Mouse (Mus musculus): Measurements from ENCODE around the gene Abhd14a.

The Abhd14a gene

DNA sequence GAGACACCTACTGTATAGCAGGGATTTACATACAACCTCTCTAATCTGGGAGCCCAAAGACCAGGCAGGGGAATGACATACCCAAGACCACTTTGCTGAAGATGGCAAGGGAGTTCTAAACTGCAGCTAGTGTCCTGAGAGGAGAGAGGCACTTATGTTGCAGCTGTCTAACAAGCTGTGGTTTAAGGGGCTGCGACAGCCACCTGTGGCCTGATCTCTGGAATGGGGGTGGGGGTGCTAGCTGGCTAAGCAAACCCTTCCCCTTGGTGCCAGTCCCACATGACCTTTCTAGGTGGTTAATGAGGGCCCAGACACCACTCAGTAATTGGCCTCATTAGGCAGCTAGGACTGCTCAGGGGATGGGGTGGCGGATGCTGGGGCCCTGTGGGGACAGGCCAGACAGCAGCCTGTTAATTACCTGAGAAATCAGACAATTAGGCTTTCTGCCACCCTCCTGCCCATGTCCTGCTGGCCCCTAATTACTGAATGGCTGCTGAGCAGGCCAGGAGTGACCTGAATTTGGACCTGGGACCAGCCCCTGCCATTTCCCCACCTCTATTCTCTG lies 37.3 kb downstream of the Abhd14a start:
- no peak for DNase-seq

DNA sequence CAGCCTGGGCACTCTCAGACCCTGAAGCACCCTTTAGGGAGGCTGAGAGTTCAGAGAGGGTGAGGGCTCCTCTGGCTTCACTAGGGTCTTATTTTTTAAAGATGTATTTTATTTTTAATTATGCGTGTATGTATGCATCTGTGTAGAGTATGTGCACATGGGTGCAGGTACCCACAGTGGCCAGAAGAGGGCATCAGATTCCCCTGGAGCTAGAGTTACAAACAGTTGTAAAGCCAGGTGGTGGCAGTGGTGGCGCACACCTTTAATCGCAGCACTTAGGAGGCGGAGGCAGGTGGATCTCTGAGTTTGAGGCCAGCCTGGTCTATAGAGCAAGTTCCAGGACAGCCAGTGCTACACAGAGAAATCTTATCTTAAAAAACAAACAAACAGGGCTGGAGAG lies 38.4 kb downstream of the Abhd14a start:
- no peak for DNase-seq

DNA sequence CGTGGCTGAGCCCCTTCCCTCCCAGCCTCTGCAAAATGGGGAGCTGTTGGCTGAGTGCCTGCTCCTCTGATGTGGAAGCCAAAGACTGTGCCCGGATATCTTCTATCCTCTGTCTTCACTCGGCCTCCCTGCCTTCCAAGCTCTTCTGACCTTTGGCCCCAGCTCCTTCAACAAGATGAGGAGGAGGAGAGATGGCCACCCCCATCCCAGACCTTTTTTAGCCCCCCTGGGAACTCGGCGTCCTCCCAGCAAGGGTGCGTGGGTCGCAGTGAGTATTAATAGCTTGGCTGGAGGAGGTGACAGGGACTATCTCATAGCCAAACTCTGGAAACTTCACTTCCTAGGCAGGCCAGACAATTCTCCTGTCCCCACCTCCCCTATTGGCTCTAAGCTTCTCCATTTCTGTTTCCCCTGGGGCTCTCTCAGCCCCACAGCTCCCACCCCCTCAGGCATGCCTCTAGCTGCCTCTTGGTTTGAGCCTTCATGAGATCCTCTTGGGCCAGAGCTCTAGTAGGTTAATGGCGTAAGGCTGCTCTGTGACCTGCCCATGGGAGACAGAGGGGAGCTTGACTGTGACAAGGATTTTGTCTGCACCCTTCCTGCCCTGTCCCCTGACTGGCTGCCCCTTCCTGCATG lies 40.9 kb downstream of the Abhd14a start:
- DNase-seq: no peak

DNA sequence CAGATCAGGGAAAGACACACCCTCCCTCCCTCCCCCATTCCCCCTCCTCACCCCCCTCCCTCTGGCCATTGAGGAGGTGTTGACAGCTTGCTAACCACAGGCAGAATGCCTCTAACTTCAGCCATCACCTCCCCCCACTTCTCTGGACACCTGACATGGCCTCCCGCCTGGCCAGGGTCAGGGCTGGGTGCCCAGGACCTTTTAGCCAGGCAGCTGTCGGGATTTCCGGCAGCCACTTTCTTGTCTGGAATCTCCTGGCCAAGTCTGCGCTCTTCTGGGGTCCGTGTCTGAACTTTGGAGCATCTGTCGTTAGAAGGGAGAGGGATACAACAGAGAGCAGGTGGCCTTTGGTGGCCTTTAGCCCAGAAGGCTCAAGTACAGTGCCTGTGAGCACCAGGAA lies 42.2 kb downstream of the Abhd14a start:
- DNase-seq: no peak

DNA sequence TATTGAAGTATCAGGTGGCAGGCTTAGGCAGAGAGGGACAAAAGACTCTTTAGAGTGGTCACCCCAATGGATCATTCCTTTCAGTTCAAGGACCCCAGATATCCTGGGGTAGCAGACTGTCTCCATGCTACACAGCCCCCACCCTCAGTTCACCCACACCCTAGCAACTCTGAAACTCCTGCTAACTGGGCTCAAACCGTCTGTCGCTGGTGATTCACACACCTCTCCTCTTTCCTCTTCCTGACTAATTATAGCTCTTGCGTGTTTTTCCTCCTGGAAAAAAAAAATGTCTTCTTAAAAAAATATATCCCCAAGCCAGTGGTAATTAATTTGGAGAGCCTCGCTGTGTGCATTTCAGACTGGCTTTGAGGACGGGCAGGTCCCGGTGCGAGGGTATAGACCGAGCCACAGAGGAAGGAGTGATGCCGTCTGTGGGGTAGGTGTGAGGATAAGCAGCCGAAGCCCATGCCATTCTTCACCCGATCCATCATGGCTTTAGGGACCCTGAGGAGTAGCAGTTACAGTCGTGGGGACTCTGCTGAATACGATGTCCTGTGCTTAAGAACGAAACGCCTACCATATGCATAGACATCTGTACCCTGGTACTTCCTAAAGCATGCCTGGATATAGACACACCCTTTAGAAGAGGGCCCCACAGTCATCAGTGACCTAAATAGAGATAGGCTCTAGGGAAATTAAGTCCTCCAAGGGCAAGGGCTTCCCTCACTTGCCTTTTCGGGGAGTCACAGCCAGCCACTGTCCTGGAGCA lies 44.7 kb downstream of the Abhd14a start:
- no peak for DNase-seq

DNA sequence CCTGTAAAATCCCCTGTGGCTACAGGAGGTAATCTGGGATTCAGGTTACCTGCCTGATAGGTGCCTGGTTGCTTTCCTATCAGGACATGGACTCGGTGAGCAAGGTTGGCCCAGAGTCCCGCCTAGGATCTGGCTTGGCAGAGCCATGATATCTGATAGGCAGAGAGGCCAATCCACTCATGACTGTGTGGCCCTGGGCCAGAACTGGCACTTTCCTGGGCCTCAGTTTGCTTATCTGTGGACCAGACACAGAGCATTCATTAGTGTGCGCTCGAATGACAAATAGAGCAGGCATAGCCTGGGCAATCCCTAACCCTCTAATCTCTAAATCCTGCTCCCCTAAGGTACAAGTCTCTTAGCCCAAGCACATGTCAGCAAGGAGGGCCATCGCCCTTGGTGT lies 45.3 kb downstream of the Abhd14a start:
- DNase-seq: no peak

DNA sequence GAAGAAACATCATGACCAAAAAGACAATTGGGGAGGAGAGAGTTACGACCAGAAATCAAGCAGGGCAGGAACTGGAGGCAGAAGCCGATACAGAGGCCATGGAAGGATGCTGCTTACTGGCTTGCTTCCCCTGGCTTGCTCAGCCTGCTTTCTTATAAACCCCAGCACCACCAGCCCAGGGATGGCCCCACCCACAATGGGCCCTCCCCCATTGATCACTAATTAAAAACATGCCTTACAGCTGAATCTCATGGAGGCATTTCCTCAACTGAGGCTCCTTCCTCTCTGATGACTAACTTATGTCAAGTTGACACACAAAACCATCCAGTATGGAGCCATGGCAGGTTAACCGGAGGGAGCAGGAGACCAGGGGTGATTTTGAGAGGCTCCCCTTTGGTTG lies 47.7 kb downstream of the Abhd14a start:
- no peak for DNase-seq

DNA sequence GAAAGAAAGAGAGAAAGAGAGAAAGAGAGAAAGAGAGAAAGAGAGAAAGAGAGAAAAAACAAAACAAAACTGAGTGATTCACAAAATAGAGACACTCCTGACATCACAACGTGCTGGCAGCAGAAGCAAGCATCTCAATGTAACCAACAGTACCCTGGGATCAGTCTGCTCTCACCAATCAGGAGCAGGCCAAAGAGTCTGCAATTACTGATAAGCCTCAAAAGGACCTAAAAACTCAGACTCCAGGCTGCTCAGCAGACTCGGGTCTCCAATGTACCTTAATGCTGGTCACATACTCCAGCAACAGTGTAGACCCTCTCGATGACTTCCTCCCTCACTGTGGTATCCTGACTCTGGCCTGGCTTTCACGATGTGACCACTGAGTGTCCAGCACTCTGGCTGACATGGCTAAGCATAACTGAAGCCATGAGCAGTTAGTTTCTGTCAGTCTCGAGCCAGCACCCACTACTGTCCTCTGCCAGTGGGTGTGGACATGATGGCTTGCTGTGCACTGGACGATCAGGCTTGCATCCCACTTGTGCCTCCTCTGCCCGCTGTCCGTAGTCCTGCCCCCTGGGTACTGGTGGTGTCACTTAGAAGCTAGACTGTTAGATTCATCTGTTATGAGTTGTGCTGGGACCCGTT lies 48.7 kb downstream of the Abhd14a start:
- no peak for DNase-seq

DNA sequence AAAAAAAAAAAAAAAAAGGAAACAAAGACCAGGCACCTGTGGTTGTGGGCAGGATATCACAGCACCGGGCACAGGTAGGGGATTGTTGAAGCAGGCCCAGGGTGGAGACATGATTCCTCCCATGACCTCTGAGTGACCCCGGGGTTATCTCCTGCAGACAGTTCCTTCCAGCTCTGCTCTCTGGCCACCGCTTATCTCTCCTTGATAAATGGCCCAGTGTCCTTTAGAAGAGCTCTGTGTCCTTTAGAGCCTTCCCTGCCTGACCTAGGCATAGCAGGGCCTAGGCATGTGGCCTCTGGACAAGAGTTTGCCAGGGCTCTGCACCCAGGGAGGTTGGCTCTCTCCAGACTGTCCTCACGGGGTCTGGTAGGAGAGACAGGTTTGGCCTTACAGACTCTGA lies 49.7 kb downstream of the Abhd14a start:
- DNase-seq: no peak

DNA sequence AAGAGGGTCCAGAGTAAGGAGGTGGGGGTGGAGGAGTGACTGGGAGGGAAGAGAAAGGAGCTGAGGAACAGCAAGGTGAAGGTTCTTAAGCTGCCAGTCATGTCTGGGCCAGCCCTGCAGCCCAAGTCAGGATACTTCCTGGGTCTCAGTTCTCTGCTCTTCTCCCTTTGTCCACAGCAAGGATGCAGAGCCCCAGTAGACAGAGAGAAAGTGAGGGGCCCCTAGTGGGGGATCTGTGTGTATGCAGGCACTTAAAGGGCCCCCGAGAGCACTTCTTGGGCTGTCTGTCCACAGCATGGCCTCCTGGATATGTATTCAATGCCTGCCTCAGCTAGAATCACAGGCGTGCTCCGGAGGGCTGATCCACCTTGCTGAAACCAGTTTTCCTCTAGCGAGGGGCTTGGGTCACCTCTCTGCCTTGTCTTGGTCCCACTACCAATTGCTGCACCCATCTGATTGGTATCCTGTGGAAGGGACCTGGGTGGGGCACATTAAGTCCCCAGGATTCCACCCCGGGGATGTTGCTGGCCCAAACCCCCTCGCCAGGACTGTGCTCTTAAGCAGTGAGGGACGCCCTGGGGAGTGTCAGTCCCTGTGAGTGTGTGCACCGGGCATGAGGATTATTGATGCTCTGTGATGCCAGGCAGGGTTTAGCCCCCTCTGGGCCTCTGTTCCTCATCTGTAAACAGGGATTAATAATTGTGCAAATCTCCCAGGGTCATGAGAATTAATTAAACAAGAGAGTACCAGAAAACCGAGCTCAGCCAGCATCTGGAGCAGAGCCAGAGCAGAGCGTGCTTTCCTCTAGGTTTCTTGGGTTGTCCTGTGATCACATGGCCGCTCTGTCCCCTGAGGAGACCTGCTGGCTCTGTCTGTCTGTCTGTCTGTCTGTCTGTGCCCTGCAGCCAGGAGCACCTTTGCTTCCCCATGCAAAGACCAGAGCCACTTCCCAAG lies 52.6 kb downstream of the Abhd14a start:
- no peak for DNase-seq

DNA sequence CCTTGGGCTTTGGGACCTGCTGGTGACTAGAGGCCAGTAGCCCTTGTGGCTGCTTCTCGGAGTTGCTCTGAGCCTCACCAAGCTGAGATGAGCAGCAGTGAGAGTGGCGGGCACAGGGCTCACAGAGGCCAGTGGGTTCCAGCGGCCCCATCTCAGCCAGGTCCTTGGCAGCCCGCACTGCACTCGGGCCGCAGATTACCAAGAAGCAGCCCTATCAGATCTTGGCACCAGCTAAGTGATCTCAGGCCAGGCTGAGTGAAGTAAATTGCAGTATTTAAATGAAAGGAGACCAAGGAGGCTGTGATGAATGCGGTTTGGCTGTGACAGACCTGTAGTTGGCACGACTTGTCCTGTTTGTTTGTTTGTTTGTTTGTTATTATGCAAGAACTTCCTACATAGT lies 53.9 kb downstream of the Abhd14a start:
- no peak for DNase-seq

DNA sequence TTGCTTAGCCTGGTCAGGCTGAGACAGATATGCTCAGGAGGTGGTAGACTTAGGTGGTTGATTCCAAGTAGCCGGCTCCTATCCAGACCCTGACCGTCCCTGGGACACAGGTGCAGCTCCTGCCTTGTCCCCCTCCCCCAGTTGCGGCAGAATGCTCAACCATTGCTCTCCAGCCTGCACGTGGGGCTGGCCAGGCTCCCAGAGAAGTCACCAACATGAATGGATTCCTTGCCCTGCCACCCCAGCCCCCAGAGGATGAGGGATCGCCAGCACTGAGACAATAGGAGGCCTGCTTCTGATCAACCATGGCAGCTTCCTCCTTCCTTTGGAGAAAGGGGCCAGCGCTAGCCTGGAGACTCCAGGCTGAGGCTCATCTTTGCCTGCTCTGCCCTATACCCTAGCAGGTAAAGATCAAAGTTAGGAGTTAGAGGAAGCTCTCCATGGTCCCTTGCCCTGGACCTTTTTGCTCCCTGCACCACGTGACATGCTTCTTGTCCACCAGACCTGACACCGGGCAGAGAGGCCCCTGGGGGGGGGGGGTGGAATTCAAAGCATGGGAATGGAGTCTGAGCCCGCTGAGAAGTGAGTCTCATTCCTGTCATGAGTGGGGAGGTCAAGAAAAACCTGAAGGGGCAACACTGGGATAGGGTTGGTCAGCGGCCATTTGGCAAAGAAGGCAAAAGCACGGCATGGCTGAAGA lies 54.5 kb downstream of the Abhd14a start:
- no peak for DNase-seq

All from spleen, adult 18-20 months (tissue).